26 mouse cellular contexts compared by ENCODE assay signal in the genomic region with DNA sequence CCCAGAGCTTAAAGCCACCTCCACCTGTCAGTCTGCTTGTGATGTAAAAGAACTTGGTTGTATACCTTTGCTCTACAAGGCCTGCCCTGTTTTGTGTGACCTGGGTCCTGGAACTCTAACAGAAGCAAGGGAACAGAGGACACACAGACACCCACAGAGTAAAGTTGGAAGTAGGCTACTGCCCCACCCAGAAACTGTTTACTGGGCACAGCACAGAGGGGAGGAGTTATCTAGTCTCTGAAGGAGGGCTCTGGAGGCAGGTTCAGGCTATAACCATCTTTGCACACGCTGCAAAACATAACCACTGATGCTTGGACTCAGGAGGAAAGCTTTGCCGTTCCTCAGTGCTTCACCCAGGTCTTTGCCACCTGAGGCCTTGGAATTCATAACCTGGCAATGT.
A peak's percentile ranks its signal among the peaks of the same experiment; 100 is the strongest.
DNase-seq lines count a peak whose midpoint lies in the region; ATAC-seq and TF ChIP-seq lines count a peak whose summit lies in the region.
"Had no signal": no experiment of that assay in that cellular context is flagged by ENCODE, and none has a peak within 500 bp of the region (broad histone marks: within the 10 kb centered on the region; RNA-seq: fewer than 3 reads in every experiment).

No protein-coding gene starts in this region.

- TF ChIP-seq CTCF in lung, adult 2 months (IDR thresholded peaks at IDR 0.05; ENCODE audit: insufficient read depth, low read length) = no peak

- peak; percentile 13 for ATAC-seq in CD4-positive, CD25-positive, alpha-beta regulatory T cell, adult 4 months
- peak; percentile 29 for ATAC-seq in inflammation-experienced regulatory T-cells, adult 6 months
- ATAC-seq in monocyte, adult 5-6 weeks (replicated peaks; ENCODE audit: insufficient number of reproducible peaks, low FRiP score, low TSS enrichment, poor library complexity, severe bottlenecking) = peak; percentile 40; the same call in 1 of the 2 replicates
- no peak for ATAC-seq in granulocyte monocyte progenitor cell, adult 5-6 weeks (replicated peaks; ENCODE audit: poor library complexity, severe bottlenecking)
- ATAC-seq: forebrain, postnatal 0 days; hindbrain, postnatal 0 days; midbrain, embryonic 13.5 days had no signal

- WGBS in lung, adult 2 months = 77% methylated on average over 2 of the region's 2 CpGs

- H3K4me1 ChIP-seq in lung, adult 2 months (ENCODE audit: control insufficient read depth, insufficient read depth, low read length) = peaks cover 13% of the 10 kb centered on the region
- H3K4me1 ChIP-seq: forebrain, embryonic 12.5 days; kidney, embryonic 15.5 days; limb, embryonic 13.5 days; midbrain, embryonic 13.5 days had no signal

- intact Hi-C loops in gastrocnemius, postnatal 14 days (cut with DNase I; ENCODE audit: low total_unique reads) = no loop called here

- TF ChIP-seq POLR2A in lung, adult 2 months (IDR thresholded peaks at IDR 0.05; ENCODE audit: borderline replicate concordance, extremely low read depth, low read depth, low read length) = no peak

- peak; percentile 4 for DNase-seq in lung, postnatal 25 days (ENCODE audit: low spot score)
- DNase-seq in lung, adult 2 months = no peak
- DNase-seq in gastrocnemius, postnatal 14 days = no peak
- DNase-seq: adrenal gland, postnatal 14 days; cerebellum, adult 11-12 months; cerebellum, adult 9-11 months; forebrain, postnatal 0 days; heart, postnatal 36 days; kidney, adult 18-20 months; kidney, postnatal 36 days; retina, postnatal 1 day; right cerebral cortex, postnatal 14 days had no signal

- H3K4me3 ChIP-seq in lung, adult 2 months (replicated peaks; ENCODE audit: extremely low read depth, low read depth, low read length) = no peak overlapping the region
- H3K4me3 ChIP-seq: embryonic facial prominence, embryonic 13.5 days; erythroblast, embryonic 14.5 days; forebrain, embryonic 12.5 days; hindbrain, embryonic 12.5 days; kidney, embryonic 15.5 days; layer of hippocampus, adult 2 months; limb, embryonic 13.5 days; midbrain, embryonic 13.5 days; neural tube, embryonic 15.5 days had no signal
